Mouse (Mus musculus): ENCODE data around the gene Zfp711. TPM values are rescaled to one million over a fixed set of nuclear protein-coding genes. Genes with fewer than 3 reads are reported as not detected.
A peak's percentile ranks its signal among the peaks of the same experiment; 100 is the strongest.

The Zfp711 gene
- total RNA-seq (2021) = 1 to 10 TPM; 1.8 to 2.8 TPM
- long read RNA-seq, experiment 1, partial matches to known transcripts = 1 of 2 reads
- long read RNA-seq, experiment 1, other reads (novel, unspliced or antisense) = 1 of 2 reads
- long read RNA-seq, experiment 2, partial matches to known transcripts = 1 of 4 reads
- long read RNA-seq, experiment 2, other reads (novel, unspliced or antisense) = 3 of 4 reads

- DNase-seq (ENCODE audit: low spot score in 2 of 2) = peak in 1 of 2 experiments; percentile 29
Observed at GRCm38 (mm10) chrX:112600511-112601305, at the start of gene Zfp711. Zfp711 (plus strand) TSS chrX:112600526.

GRCm38 (mm10) chrX:112567716-112568115, 32.6 kb upstream of the Zfp711 start:
- no peak for DNase-seq (ENCODE audit: low spot score in 2 of 2)

- peak in 1 of 2 experiments; percentile 7 for DNase-seq (ENCODE audit: low spot score in 2 of 2)
Observed at GRCm38 (mm10) chrX:112601306-112602120, 1.2 kb downstream of the Zfp711 start.

- no peak for DNase-seq (ENCODE audit: low spot score in 2 of 2)
Observed at GRCm38 (mm10) chrX:112675525-112675924, 75.2 kb downstream of the Zfp711 start.

- DNase-seq (ENCODE audit: low spot score in 2 of 2) = no peak
Observed at GRCm38 (mm10) chrX:112680605-112681004, 80.3 kb downstream of the Zfp711 start.

Other genes starting within 250 kb of the Zfp711 start
- gene Satl1, start 193.7 kb upstream of the Zfp711 start, total RNA-seq (2021) = not detected
- not detected for gene 2010106E10Rik, start 105.3 kb upstream of the Zfp711 start, total RNA-seq (2021)
- gene Pof1b, start 98.1 kb downstream of the Zfp711 start, total RNA-seq (2021) = under 1 TPM in 1 of 2 experiments, not detected in 1; 0.05 TPM